Mouse (Mus musculus) brain, adult 2 months (tissue): ENCODE data around the gene Sema3b.
A peak's percentile ranks its signal among the peaks of the same experiment; 100 is the strongest.
"Not testable (repeated sequence)": the region's sequence is repeated elsewhere in the genome, so short reads cannot be mapped to it uniquely, and the experiment has no call there.

Experiments used
- DNase-seq: peaks from one replicate; pipeline ENCODE4 v3.0.0; 2011; ENCODE audit warnings: low read depth, low spot score

The Sema3b gene

GRCm38 (mm10) chr9:107570016-107570415 lies 39.0 kb downstream of the Sema3b start:
- DNase-seq: no peak

GRCm38 (mm10) chr9:107569270-107569669 lies 39.8 kb downstream of the Sema3b start:
- peak; percentile 35 for DNase-seq

- peak; percentile 88 for DNase-seq
Observed at GRCm38 (mm10) chr9:107568331-107569261, 40.4 kb downstream of the Sema3b start.

- DNase-seq: no peak
Observed at GRCm38 (mm10) chr9:107567702-107568319, 41.2 kb downstream of the Sema3b start, which contains the start of gene Hyal2. Gene Hyal2 (plus strand): TSS chr9:107567945.

GRCm38 (mm10) chr9:107566855-107567254 lies 42.2 kb downstream of the Sema3b start:
- DNase-seq: no peak

- peak; percentile 87 for DNase-seq
Observed at GRCm38 (mm10) chr9:107566041-107566709, 42.9 kb downstream of the Sema3b start.

GRCm38 (mm10) chr9:107565556-107565955 lies 43.5 kb downstream of the Sema3b start:
- DNase-seq: not testable (repeated sequence)

- peak; percentile 99 for DNase-seq
Observed at GRCm38 (mm10) chr9:107563029-107563581, 45.9 kb downstream of the Sema3b start, which contains the start of gene Tusc2. Gene Tusc2 (plus strand): TSS chr9:107563255.

GRCm38 (mm10) chr9:107556346-107556745 lies 52.7 kb downstream of the Sema3b start:
- no peak for DNase-seq

GRCm38 (mm10) chr9:107555701-107556100 lies 53.3 kb downstream of the Sema3b start:
- no peak for DNase-seq

- peak; percentile 43 for DNase-seq
Observed at GRCm38 (mm10) chr9:107555031-107555457, 54.0 kb downstream of the Sema3b start.

GRCm38 (mm10) chr9:107554319-107554825 lies 54.7 kb downstream of the Sema3b start:
- DNase-seq: peak; percentile 100

GRCm38 (mm10) chr9:107553541-107554318 lies 55.3 kb downstream of the Sema3b start:
- DNase-seq: no peak

GRCm38 (mm10) chr9:107552690-107553393 lies 56.2 kb downstream of the Sema3b start:
- DNase-seq: no peak

GRCm38 (mm10) chr9:107551890-107552355 lies 57.1 kb downstream of the Sema3b start:
- DNase-seq: no peak

- no peak for DNase-seq
Observed at GRCm38 (mm10) chr9:107551117-107551889, 57.7 kb downstream of the Sema3b start, which contains the start of gene Rassf1. Gene Rassf1 (plus strand): TSS chr9:107551555.

GRCm38 (mm10) chr9:107550491-107551116 lies 58.4 kb downstream of the Sema3b start:
- no peak for DNase-seq

GRCm38 (mm10) chr9:107549297-107550074 lies 59.5 kb downstream of the Sema3b start:
- DNase-seq: no peak
